Mouse (Mus musculus): ENCODE results near the gene Tmem54.

Tmem54 gene

DNA sequence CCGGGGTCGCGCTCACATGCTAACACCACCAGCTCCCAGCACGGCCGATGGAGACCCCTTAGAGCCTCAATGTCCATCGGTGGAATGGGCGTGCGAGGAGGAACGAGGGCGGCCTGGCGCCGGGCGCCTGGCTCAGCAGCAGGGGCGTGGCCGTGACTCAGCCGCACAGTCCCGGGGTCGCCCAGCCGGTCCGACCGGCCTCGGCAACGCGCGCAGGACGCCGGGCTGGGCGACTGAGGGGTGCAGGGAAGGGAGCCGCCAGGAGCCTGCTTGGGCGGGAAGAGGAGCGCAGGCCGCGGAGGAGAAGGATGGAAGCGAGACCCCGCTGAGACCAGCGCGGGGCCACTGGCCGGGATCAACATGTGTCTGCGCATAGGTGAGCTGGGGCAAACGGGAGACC lies at the start of gene Tmem54:
Gene Tmem54 (plus strand): TSS at position 193 of the 400 bp plus-strand sequence.
- DNase-seq = no peak

DNA sequence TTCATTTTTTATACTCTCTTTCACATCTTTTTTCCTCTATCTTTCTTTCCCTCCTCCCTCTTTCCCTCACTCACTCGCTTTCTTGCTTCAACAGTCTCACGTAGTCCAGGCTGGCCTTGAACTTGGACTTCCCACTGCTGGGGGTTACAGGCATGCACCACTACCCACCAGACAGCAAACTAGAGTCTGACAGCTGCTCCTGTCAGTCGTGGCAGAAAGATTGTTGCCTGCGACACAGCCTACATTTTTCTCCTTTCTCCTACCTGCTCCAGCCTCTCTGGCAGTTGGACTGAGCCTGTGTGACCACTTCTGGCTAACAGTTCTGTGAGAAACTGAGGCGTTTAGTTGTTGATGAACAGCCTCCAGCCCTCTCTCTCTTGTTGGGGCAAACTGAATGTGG lies 49.8 kb upstream of the Tmem54 start:
- no peak for DNase-seq

DNA sequence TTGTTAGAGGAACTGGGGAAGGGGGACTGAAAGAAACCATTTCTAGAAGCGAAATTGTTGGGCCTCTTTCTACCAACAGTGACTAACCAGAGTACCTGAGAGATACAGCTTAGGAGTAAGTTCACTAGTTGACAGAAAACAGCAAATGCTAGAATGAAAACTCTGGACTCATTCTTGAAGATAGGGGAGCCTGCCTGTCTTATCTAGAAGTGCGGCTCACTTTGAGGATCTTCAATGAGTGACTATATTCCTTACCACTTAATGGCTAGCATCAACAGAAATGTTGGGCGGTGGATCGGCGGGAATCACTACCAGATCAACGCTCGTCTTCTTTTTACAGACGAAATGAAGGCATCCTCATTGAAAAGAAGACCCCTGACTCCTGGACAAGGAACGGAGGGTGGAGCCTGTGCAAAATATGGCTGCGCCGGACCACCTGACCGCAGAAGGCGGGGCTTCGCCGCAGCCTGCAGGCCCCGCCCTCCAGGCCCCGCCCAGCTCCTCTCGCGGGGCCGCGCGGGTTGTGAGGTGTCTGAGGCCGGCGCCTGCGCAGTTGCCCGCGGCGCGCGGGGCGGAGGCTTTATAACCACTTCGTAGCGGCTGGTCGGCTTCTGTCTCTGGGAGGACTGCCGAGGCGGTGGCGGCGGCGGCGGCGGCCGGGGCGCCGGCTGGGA lies 47.7 kb upstream of the Tmem54 start:
- DNase-seq = peak; percentile 95 to 98

DNA sequence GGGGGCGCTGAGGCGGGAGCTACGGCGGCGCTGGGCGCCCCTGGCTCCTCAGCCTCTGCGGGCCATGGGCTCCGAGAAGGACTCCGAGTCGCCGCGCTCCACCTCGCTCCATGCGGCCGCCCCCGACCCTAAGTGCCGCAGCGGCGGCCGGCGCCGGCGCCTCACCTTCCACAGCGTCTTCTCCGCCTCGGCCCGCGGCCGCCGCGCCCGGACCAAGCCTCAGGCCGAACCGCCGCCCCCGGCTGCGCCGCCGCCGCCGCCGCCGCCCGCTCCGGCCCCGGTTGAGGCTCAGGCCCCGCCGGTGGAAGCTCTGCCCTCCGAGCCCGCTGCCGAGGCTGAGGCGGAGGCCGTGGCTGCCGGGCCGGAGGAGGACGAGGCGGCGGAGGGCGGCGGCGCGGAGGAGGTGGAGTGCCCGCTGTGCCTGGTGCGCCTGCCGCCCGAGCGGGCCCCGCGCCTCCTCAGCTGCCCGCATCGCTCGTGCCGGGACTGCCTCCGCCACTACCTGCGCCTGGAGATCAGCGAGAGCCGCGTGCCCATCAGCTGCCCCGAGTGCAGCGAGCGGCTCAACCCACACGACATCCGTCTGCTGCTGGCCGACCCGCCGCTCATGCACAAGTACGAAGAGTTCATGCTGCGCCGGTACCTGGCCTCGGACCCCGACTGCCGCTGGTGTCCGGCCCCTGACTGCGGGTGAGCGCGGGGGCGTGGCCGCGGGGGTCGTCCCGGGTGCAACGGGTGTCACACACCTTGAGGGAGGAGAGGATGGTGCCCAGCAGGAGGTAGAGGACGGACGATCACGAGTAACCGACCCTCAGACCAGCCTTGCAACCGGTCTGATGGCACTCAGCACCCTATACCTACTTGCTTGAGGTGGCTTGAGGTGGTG lies 46.9 kb upstream of the Tmem54 start, which contains the start of gene Rnf19b:
Gene Rnf19b (plus strand): TSS at position 65 of the 886 bp plus-strand sequence.
- peak; percentile 52 to 64 for DNase-seq

DNA sequence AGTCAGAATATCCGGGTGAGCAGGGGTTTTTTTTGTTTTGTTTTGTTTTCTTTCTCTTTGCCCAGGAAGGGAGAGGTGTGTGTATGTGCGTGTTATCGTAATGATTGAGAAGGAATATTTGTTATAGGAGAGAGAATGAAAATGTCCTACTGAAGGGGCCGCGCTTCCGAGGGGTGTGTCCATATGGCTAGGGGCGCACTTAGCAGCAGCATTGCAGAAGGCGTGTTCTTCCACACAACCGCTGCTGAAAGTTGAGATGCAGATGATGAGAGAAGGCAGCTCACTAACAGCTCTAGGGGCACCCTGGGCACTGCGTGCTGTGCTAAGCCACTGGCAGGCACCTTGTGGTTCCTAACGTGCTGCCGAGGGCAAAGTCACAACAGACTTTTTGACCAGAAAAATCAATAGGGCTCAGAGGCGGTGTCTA lies 46.2 kb upstream of the Tmem54 start:
- DNase-seq = peak; percentile 16 to 42

DNA sequence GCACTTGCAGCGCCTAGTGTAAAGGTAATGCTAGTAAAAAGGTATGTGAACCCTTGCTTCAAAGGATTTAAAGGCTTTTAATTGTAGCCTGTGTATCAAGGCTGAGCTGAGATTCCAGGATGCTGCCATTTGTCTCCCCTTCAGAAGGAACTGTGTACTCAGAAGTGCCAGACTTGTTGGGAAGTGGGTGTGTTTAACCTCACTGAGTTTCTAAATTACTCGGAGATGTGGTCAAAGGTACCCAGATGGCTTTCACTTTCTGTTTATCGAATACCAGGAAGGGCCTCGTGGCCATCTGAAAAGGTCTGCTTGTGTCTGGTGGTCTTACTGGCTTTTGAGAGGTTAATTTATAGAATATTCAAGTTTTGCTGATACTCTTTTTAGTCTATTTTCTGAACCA lies 45.4 kb upstream of the Tmem54 start:
- DNase-seq = no peak

DNA sequence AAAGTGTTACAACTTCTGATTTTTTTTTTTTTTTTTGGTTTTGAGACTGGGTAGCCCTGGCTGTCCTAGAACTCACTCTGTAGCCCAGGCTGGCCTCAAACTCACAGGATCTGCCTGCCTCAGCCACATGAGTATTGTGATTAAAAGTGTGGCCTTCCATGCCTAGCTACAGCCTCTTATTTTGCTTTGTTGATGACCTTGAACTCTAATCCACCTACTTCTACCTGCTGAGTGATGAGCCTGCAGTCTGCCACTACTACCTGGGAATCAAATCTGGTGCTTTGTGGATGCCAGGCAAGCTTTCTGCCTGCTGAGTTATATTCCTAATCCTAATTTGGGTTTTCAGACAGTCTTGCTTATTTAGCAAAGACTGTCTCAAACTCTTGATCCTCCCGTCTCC lies 43.9 kb upstream of the Tmem54 start:
- no peak for DNase-seq

DNA sequence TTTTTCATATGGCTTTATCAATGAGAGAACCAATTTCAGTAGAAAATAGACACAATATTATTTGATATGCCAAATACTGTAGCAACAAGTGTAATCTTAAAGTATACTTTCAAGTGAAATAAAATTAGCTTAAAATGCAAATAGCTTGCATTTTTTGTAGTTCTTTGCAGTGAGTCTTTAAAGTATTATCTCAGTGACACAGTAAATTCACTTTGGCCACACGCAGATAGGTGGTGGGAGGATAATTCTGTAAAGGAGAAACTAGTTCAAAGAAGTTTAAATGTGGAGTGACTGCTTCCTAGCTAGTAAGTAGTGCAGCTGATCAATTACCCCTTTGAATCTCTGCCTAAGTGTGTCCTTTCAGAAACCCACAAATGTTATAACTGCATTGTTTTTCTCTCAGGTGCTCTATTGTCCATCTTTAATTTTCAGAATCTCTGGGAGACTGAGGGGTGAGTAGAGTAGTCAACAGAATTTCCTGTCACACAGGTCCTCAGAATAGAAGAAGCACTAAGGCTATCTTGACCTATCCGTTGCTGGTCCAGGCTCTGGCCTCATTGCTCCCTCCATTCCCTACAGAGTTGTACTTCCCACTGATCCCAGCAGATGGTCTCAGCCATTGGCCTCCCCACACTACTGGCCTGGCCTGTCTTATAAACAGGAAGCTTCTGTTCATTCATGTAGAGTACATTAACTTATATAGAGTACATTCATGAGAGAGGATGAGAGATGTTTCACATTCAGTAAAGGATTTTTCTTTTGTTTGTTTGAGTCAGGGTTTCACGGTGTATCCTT lies 42.9 kb upstream of the Tmem54 start:
- DNase-seq = no peak

DNA sequence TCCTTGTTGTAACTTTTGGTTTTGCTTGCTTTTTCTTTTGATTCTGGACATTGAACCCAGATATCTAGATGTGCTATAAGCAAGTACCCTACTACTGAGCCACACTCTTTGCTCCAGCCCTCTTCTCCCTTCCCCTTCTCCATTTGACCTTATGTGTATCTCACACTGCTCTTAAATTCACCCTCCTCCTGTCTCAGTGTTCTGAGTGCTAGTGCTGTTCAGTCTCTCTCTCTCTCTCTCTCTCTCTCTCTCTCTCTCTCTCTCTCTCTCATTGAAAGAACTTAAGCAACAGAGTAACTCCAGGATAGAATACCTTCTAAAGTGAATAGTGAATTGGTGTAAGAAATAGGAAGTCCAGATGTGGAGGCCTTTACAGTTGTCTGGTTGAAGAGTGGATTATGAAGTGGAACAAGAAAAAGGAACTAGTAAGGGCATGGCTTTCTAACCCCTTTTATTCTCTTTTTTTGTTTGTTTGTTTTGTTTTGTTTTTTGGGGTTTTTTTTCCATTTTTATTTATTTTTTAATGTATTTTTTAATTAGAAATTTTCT lies 39.6 kb upstream of the Tmem54 start:
- DNase-seq = no peak

DNA sequence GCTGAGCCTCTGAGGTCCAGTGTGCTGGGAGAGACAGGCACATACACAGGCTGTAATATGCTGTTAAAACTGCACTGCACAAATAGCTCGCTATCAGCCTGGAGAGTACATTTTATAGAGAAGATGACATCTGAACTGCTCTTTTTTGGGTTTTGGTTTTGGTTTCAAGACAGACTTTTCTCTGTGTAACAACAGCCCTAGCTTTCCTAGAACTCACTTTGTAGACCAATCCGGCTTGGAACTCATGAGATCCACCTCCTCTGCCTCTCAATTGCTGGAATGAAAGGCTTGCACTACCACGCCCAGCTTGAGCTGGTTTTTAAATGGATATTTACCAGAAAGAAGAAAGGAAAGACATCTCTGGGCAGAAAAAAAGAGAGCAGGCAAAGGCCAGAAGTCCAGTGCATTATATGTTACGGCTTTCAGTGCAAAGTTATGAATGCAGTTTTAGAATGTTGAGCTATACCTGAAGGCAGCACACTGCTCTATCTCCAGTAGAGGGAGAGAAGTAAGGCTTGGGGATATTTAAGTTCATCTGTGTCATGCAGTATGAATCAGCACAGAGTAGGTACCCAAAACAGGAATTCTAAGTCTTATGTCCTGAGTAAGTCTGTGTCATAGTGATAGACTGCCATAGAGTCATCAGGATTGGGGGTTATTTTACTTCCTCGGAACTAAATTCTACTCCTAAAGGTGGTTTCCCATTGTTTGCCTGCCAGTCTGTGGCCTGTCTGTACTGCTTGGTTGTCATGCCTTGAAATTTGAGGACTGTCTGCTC lies 37.5 kb upstream of the Tmem54 start:
- no peak for DNase-seq

DNA sequence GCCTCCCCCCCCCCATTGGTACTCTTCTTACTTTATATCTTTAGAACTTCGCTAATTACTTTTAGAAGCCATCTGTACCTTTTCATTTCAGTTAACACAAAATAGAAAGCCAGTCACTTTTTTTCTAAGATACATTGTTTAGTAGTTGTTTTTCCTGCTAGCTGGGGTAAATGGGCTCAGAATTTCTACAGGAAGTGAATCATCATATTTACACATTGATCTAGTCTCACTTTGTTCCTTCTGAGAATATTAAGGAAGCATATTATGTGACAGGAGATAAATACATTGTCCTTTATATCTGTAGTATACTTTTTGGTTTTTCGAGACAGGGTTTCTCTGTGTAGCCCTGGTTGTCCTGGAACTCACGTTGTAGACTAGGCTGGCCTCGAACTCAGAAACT lies 36.5 kb upstream of the Tmem54 start:
- no peak for DNase-seq

DNA sequence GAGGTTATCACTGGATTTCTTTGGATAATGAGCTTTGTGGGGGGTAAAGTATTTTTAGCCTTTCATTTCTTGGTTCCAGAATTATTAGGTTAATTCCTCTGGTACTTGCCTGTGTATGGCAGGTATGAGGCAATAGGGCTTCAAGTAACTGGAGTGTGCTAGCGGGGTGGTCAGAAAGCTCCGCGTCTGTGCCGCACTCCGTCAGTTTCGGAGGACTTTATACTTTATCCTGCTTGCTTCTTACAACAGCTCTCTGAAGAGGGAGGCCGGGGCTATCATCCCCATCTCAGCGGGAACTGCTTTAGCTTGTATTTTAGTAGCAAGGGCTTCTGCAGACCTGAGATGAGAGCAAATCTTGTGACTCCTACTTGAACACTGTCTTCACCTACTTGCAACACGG lies 26.2 kb upstream of the Tmem54 start:
- no peak for DNase-seq

DNA sequence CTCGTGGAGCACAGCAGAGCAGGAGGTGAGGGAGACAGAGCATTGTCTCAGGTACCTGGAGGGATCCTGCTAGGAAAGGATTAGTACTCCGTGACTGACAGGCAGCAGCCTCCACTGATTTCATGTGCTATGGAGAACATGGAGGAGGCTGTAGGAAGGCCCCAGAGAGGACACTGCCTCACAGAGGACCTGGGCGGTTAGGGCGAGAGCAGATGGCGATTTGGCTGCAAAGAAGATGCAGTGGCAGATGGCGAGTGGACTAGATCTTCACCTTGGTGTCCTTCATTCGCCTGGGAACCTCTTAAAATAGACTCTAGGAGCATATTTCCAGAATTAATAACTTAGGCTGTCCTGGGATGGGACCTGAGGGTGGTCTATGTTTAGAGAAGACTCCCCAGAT lies 24.3 kb upstream of the Tmem54 start:
- DNase-seq = no peak

DNA sequence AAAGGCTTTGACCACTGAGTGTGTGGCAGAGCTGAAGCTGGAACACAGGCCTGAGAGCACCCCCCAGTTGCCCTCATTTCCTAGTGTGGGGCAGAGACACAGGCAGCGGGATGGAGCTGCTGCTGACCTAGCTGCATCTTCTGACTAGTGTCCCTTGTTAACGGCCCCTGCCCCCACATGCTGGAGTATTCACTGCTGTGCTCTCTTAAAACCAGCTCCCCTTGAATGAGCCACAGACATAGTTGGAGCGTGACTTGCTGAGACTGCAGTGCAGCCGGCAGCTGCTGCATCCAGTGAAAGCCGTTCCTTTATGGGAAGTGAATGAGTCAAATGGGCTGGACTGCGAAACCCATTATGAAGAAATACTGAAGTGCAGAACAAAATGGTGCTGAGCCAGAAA lies 23.8 kb upstream of the Tmem54 start:
- DNase-seq = no peak

DNA sequence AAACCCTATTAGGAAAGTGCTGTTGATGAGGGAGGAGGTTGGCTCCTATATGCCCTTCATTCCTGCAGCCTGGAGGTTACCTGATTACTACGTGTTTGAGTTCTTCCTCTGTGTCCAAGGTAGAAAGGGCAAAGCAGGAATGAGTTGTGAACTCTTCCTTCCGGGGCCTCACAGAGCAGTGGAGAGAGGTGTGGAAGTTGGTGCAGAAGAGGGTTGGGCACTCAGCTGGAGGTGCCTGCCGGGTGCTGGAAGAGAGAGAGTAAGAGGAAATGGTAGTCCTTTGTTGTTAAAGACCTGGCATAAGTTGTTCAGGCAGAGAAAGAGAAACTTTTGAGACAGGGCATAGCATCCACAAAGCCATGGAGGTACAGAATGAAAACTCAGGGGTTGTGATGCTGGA lies 23.4 kb upstream of the Tmem54 start:
- DNase-seq = no peak

DNA sequence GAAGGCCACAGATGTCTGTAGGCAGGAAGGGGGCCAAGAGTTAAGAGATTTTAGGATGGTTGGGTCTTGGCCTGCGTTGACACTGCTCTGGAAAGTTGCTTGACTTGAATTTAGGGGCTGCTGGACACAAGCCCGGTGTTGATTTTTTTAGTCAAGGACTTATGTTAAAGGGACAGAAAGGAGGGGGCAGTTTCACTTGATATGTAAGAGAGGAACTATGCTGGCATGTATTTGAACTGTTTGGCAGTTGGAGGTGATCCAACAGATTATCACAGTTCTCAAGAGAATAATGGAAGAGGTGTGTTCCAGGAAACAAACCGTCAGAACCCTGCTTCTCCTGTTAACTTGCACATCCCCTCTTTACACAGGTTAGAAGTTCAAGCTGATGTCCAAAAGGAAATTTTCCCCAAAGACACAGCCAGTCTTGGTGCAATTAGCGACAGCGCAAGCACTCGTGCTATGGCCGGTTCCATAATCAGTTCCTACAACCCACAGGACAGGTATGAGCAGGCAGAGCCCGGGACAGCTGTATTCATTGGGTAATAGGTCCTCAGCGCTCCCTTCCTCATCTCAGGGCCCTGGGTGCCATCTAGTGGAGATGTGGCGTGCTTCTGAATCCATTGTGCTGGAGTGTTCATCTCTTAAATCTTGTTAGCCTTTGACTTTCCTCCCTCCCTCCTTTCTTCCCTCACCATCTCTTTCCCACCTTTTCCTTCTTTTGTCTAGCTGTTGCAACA lies 22.8 kb upstream of the Tmem54 start:
- DNase-seq = peak; percentile 42 to 74

DNA sequence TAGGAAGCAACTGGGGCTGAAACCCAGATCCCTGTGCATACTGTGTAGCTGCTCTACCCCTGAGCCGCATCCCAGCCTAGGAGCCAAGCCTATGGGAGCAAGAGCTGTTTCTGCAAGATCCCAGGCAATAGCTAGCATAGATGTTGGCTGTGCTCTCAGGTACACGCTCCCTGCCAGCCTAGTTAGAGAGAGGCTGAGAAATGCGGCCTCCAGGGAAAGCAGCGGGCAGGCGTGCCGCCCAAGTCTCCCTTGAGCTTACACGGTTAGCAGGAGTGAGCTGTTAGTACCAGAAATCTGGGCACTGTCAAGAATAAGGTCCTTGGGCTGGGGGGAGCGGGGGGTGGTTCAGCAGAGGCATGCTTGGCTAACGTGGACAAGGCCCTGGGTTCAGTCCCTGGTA lies 20.5 kb upstream of the Tmem54 start:
- DNase-seq = no peak

DNA sequence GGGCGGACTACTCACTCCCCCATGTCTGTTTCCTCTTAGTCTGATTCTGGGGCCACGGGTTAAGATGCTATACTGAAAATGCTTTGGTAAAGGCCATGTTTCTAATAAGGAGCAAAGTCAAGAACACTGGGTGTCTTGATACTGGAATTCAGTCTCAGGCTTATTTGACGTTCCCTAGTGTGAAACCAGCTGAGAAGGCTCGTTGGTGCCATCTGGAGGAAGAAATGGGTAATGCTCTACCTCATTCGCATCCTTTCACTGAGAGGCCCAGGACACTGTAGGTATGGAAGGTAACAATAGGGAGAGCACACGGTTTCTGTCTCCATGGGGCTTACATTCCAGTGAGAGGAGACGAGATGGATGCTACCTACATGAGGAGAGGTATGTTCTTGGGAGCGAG lies 19.3 kb upstream of the Tmem54 start:
- DNase-seq = peak in 1 of 2 experiments; percentile 72

DNA sequence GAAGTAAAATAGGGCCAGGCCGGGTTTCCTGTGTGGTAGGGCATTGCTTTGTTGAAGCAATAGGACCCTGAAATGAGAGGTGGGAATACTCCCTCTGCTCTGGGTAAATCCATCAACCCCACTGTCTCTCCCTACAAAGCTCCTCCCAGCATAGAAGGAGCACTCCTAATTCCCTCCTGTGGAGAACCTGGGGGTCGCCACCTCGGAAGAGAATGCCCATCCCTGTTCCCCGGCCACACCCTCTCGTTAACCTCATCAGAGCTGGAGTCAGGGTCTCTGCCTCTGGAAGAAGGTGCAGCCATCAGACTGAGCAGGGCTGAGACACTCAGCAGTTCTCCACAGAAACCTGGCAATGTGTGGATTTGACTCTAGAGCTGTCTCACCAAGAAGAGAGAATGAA lies 17.5 kb upstream of the Tmem54 start:
- no peak for DNase-seq

DNA sequence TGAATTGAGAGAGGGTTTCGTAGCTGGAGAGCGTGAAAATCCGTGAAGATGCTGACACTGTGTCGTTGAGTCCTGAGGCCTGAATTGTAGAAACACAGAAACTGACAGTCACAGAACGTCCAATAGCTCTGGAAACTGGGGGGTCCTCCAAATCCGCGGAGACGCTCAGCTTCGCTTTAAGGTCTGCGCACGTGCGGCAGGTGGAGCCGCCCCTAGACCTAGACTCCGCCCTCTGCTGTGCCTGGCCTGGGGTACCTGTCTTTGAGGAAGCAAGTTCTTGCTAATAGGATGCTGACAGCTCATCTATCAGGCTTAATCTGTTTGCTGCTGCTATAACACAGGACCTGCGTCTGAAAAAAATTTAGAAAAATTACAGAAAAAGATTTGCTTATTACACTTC lies 10.1 kb upstream of the Tmem54 start:
- DNase-seq = no peak

DNA sequence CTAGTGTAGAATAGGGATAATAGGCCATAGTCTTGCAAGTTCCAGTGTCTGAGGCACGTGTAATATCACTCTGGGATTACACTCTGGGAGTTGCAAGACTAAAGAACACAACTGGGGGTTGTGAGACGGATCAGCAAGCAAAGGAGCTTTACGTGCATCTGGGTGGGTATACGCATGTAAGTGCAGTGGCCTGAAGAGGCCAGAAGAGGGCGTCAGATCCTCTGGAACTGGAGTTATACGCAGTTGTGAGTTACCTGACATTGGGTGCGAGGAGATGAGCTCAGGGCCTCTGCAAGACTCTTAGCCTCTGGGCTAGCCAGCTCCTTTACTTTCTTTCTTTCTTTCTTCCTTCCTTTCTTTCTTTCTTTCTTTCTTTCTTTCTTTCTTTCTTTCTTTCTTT lies 8.3 kb upstream of the Tmem54 start:
- DNase-seq = no peak

Measured in spleen, adult 18-20 months (tissue).